Mouse (Mus musculus) spleen, postnatal 4 days (tissue): ENCODE measurements around the gene Troap.
"Not testable (repeated sequence)": the region's sequence is repeated elsewhere in the genome, so short reads cannot be mapped to it uniquely, and the experiment has no call there.

Experiments
- DNase-seq, 2 experiments: peaks; one replicate each; pipeline ENCODE4 v3.0.0; 2022; ENCODE audit warnings: low spot score in 2 of 2

Gene Troap

GRCm38 (mm10) chr15:99040920-99041856, 33.2 kb upstream of the Troap start:
- peak in 1 of 2 experiments; percentile 10 for DNase-seq

- DNase-seq, result peak in 1 of 2 experiments; percentile 9
These were observed 32.0 kb upstream of the Troap start for GRCm38 (mm10) chr15:99042334-99042733.

- no peak for DNase-seq
These were observed 29.5 kb upstream of the Troap start for GRCm38 (mm10) chr15:99044854-99045253.

GRCm38 (mm10) chr15:99045734-99046133, 28.6 kb upstream of the Troap start:
- not testable (repeated sequence) for DNase-seq

- peak in 1 of 2 experiments; percentile 74 for DNase-seq
These were observed 24.7 kb upstream of the Troap start for GRCm38 (mm10) chr15:99049473-99050253.

- DNase-seq, result peak in 1 of 2 experiments; percentile 11
These were observed 21.0 kb upstream of the Troap start for GRCm38 (mm10) chr15:99053373-99053772.

GRCm38 (mm10) chr15:99055040-99055439, 19.3 kb upstream of the Troap start, which contains the start of gene Prph:
Gene Prph (plus strand): TSS chr15:99055174.
- peak in 1 of 2 experiments; percentile 11 for DNase-seq

GRCm38 (mm10) chr15:99055511-99055961, 18.8 kb upstream of the Troap start:
- peak in 1 of 2 experiments; percentile 12 for DNase-seq

GRCm38 (mm10) chr15:99056332-99056731, 18.0 kb upstream of the Troap start:
- DNase-seq, result peak; percentile 58 to 83

GRCm38 (mm10) chr15:99065557-99066165, 8.7 kb upstream of the Troap start:
- no peak for DNase-seq

- DNase-seq, result no peak
These were observed 2.4 kb upstream of the Troap start for GRCm38 (mm10) chr15:99071988-99072387.

- DNase-seq, result peak; percentile 96 to 98
These were observed 392 bp downstream of the Troap start for GRCm38 (mm10) chr15:99074600-99075333.

- DNase-seq, result not testable (repeated sequence)
These were observed 1.6 kb downstream of the Troap start for GRCm38 (mm10) chr15:99076011-99076410.

- no peak for DNase-seq
These were observed 4.0 kb downstream of the Troap start for GRCm38 (mm10) chr15:99078181-99078910.

- DNase-seq, result no peak
These were observed 5.4 kb downstream of the Troap start for GRCm38 (mm10) chr15:99079804-99080203.

- peak in 1 of 2 experiments; percentile 62 for DNase-seq
These were observed 7.9 kb downstream of the Troap start for GRCm38 (mm10) chr15:99082322-99082721.

- DNase-seq, result peak in 1 of 2 experiments; percentile 62
These were observed 8.5 kb downstream of the Troap start for GRCm38 (mm10) chr15:99082840-99083239.

GRCm38 (mm10) chr15:99083258-99083657, 8.9 kb downstream of the Troap start:
- DNase-seq, result peak in 1 of 2 experiments; percentile 69

GRCm38 (mm10) chr15:99083867-99084557, 9.6 kb downstream of the Troap start:
- no peak for DNase-seq

- DNase-seq, result no peak
These were observed 10.2 kb downstream of the Troap start for GRCm38 (mm10) chr15:99084618-99085017.
